Comparison of ENCODE assay signal across 9 mouse cellular contexts in the genomic region with DNA sequence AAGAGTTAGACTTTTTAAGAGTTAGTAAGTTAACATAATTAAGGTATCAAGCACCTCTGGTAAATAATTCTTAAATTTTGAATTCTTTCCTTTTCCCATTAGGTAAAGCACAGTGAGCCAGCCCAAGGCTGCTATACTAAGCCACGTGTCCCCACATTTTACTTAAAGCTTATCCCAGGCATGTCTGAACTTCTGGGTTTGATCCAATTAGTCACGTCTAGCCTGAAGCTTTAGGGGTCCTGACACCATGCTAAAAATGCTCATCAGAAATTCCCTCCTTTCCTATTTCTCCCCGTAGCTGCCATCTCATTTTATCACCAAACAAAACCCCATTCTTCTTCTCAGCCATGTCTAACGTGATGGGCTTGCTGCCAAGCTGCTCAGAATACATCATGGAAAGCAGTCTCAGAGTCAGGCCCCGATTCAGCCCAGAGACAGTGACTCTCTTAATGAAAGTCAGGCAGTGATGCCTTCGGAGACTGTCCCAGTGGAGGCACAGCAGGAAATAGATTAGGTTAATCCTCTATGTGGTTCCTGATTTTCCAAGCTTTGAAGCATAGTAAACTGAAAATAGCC.
DNase-seq lines count a peak whose midpoint lies in the region; ATAC-seq lines count a peak whose summit lies in the region.
"Had no signal": no experiment of that assay in that cellular context is flagged by ENCODE, and none has a peak within 500 bp of the region (broad histone marks: within the 10 kb centered on the region; RNA-seq: fewer than 3 reads in every experiment).

No protein-coding gene starts in this region.

- intact Hi-C loops in gastrocnemius, postnatal 36 days (cut with DNase I) = no loop called here

- peak; percentile 92 for ATAC-seq in midbrain, embryonic 14.5 days (ENCODE audit: low FRiP score, low TSS enrichment)

- H3K27me3 ChIP-seq in hindbrain, embryonic 10.5 days (ENCODE audit: insufficient read depth, poor library complexity, severe bottlenecking) = no peaks in the 10 kb centered on the region
- no peaks in the 10 kb centered on the region for H3K27me3 ChIP-seq in midbrain, embryonic 14.5 days (ENCODE audit: control insufficient read depth, insufficient read depth, low read length)

- peaks cover 13% of the 10 kb centered on the region; the same call in 1 of the 2 replicates for H3K4me1 ChIP-seq in hindbrain, embryonic 10.5 days (replicated peaks)
- H3K4me1 ChIP-seq in midbrain, embryonic 14.5 days (ENCODE audit: control insufficient read depth, insufficient read depth, low read length) = peaks cover 5% of the 10 kb centered on the region; the same call in 1 of the 2 replicates

- no peaks in the 10 kb centered on the region for H3K36me3 ChIP-seq in hindbrain, embryonic 10.5 days
- no peaks in the 10 kb centered on the region for H3K36me3 ChIP-seq in midbrain, embryonic 14.5 days (ENCODE audit: control insufficient read depth, insufficient read depth, low read length)

- 8% methylated on average over 6 of the region's 6 CpGs for WGBS in hindbrain, embryonic 10.5 days
- WGBS in midbrain, embryonic 14.5 days = 2% methylated on average over 6 of the region's 6 CpGs

- no peak overlapping the region for H3K4me3 ChIP-seq in hindbrain, embryonic 10.5 days
- no peak overlapping the region for H3K4me3 ChIP-seq in midbrain, embryonic 14.5 days (replicated peaks; ENCODE audit: low read depth, low read length)

- DNase-seq in gastrocnemius, postnatal 10 days = peak; percentile 14
- no peak for DNase-seq in gastrocnemius, postnatal 36 days
- DNase-seq in cerebellum, adult 18-20 months = peak; percentile 5 to 10
- peak; percentile 32 for DNase-seq in hindbrain, embryonic 10.5 days (ENCODE audit: low spot score)
- DNase-seq in midbrain, embryonic 14.5 days = peak; percentile 92
- no peak for DNase-seq in ovary, postnatal 36 days (ENCODE audit: low spot score)
- no peak for DNase-seq in kidney, adult 11 months
- DNase-seq in kidney, adult 8-10 months = no peak

- H3K9me3 ChIP-seq in hindbrain, embryonic 10.5 days = no peaks in the 10 kb centered on the region
- no peaks in the 10 kb centered on the region for H3K9me3 ChIP-seq in midbrain, embryonic 14.5 days (ENCODE audit: control insufficient read depth, low read length)

- no peak overlapping the region for H3K4me2 ChIP-seq in midbrain, embryonic 14.5 days (ENCODE audit: low read length)

- peak overlapping the region; percentile 54 for H3K27ac ChIP-seq in hindbrain, embryonic 10.5 days
- peak overlapping the region; percentile 43 for H3K27ac ChIP-seq in midbrain, embryonic 14.5 days (replicated peaks; ENCODE audit: low read depth, low read length)
- H3K27ac ChIP-seq: liver, embryonic 14.5 days had no signal

- H3K9ac ChIP-seq in midbrain, embryonic 14.5 days (replicated peaks; ENCODE audit: low read length) = no peak overlapping the region
- H3K9ac ChIP-seq: liver, embryonic 14.5 days had no signal

Comparison
In these comparisons a context has a peak if more than half of its experiments do, and no peak if none do; other contexts are left out.
1. DNase-seq: peak in gastrocnemius, postnatal 10 days (single experiment), cerebellum, adult 18-20 months (2 of 2), hindbrain, embryonic 10.5 days (single experiment) and midbrain, embryonic 14.5 days (single experiment); none in gastrocnemius, postnatal 36 days (0 of 2), ovary, postnatal 36 days (single experiment), kidney, adult 11 months (single experiment) and kidney, adult 8-10 months (0 of 2).